Mouse (Mus musculus): Measurements from ENCODE around the gene Hoxa3. TPM values are rescaled to one million over a fixed set of nuclear protein-coding genes. Genes with fewer than 3 reads are reported as not detected.

Hoxa3 gene
- polyA plus RNA-seq, 1 experiment from 2014 or later, result 7.0 TPM

- H3K4me3 ChIP-seq, result 0 out of 2 replicates have a peak overlapping the region, but pooled peaks have one; percentile 28
- DNase-seq (ENCODE audit: low spot score), result peak; percentile 45
These were observed 28.5 kb downstream of the Hoxa3 start for GRCm38 (mm10) chr6:52184668-52185067.

DNA sequence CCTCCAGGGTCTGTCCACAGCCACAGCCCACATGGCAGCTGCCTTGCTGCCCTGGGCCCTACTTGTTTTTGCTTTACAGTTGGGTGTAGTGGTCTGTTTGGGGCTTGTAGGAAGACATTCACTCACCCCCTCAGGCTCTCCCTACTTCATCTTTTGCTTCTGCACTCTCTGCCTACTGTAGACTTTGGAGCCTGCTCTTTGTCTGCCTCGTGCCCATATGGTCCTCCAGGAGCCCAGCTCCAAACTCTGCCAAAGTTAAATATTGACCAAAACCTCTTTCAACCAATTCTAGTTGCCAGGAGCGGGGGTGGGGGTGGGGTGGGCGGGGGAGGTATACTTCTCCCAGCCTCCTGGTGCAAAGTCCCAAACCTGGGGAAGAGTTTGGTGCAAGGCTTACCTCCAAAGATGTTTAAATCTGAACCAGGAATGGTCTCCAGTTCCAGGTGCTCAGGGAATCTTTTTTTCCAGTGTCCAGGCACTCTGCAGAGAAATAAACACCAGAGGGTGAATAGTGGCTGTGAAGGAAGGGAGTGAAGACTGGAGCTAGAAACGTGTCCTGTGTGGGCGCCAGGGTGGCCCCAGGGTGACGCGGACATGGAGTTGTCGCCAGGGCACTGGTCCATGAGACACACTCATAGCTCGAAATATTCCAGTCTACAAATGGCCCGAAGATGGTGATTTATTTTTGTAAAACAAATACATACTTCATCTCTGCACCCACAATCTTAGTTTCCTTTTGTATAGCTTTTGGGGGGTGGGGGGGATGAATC lies 29.6 kb downstream of the Hoxa3 start:
- WGBS, result 21% methylated on average over 10 of the region's 10 CpGs
- Histone ChIP-seq H3K4me1 (peaks cover 95% of the 10 kb centered on the region), H3K27ac (peak overlapping the region; percentile 63; the same call in 1 of the 2 replicates), H3K36me3 (peaks cover 34% of the 10 kb centered on the region), H3K4me3 (peak overlapping the region; percentile 3; the same call in 1 of the 2 replicates), H3K27me3 (ENCODE audit: low read depth, poor library complexity, severe bottlenecking) (peaks cover 86% of the 10 kb centered on the region), H3K9me3 (replicated peaks) (no peaks in the 10 kb centered on the region)
- DNase-seq (ENCODE audit: low spot score), result peak; percentile 46

More at GRCm38 (mm10) chr6:52184668-52185067, 28.5 kb downstream of the Hoxa3 start:
- Histone ChIP-seq H3K9me3 (replicated peaks) (no peaks in the 10 kb centered on the region), H3K27me3 (ENCODE audit: low read depth, poor library complexity, severe bottlenecking) (peaks cover 86% of the 10 kb centered on the region), H3K27ac (peak overlapping the region; percentile 63), H3K4me1 (peaks cover 95% of the 10 kb centered on the region), H3K36me3 (peaks cover 46% of the 10 kb centered on the region)
- 13% methylated on average over 6 of the region's 6 CpGs for WGBS

- Histone ChIP-seq H3K27ac (0 out of 2 replicates have a peak overlapping the region, but pooled peaks have one; percentile 63), H3K36me3 (peaks cover 32% of the 10 kb centered on the region), H3K27me3 (ENCODE audit: low read depth, poor library complexity, severe bottlenecking) (peaks cover 86% of the 10 kb centered on the region), H3K4me1 (peaks cover 95% of the 10 kb centered on the region), H3K9me3 (replicated peaks) (no peaks in the 10 kb centered on the region), H3K4me3 (peak overlapping the region; percentile 3; the same call in 1 of the 2 replicates)
- DNase-seq (ENCODE audit: low spot score), result no peak
- WGBS, result 8% methylated on average over 1 of the region's 1 CpGs
These were observed 30.3 kb downstream of the Hoxa3 start for GRCm38 (mm10) chr6:52182793-52183192.

DNA sequence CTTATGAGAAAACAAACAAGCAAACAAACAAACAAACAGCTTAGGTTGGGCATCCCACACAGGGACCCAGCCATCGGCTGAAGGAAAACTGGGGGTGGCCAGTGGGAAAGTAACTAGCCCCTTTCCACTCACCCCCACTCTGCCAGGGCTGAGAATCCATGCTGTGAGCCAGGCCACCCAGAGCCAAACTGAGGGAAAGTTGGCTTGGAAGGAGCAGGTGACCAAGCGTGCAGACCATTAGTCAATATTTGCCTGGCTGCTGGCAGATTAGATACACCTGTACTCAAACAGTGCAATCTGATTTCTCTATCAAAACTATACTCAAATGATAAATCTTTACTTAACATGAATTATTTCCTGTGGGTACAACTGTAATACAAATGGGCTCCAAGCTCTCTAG lies 31.1 kb downstream of the Hoxa3 start:
- H3K27me3 ChIP-seq (ENCODE audit: low read depth, poor library complexity, severe bottlenecking), result peaks cover 86% of the 10 kb centered on the region
- no peak for DNase-seq (ENCODE audit: low spot score)
- WGBS, result 28% methylated on average over 2 of the region's 2 CpGs
- H3K4me1 ChIP-seq, result peaks cover 100% of the 10 kb centered on the region
- no peak overlapping the region for H3K4me3 ChIP-seq
- H3K27ac ChIP-seq, result no peak overlapping the region
- no peaks in the 10 kb centered on the region for H3K9me3 ChIP-seq (replicated peaks)
- peaks cover 29% of the 10 kb centered on the region for H3K36me3 ChIP-seq

- Histone ChIP-seq H3K4me1 (peaks cover 100% of the 10 kb centered on the region), H3K9me3 (replicated peaks) (no peaks in the 10 kb centered on the region), H3K36me3 (peaks cover 20% of the 10 kb centered on the region), H3K4me3 (peak overlapping the region; percentile 65; the same call in 1 of the 2 replicates), H3K27ac (peak overlapping the region; percentile 90; the same call in 1 of the 2 replicates), H3K27me3 (ENCODE audit: low read depth, poor library complexity, severe bottlenecking) (peaks cover 82% of the 10 kb centered on the region)
- 8% methylated on average over 3 of the region's 3 CpGs for WGBS
- no peak for DNase-seq (ENCODE audit: low spot score)
These were observed 32.4 kb downstream of the Hoxa3 start for GRCm38 (mm10) chr6:52180726-52181125.

- Histone ChIP-seq H3K27me3 (ENCODE audit: low read depth, poor library complexity, severe bottlenecking) (peaks cover 86% of the 10 kb centered on the region), H3K4me3 (peak overlapping the region; percentile 65), H3K36me3 (peaks cover 20% of the 10 kb centered on the region), H3K27ac (peak overlapping the region; percentile 90), H3K9me3 (replicated peaks) (no peaks in the 10 kb centered on the region), H3K4me1 (peaks cover 100% of the 10 kb centered on the region)
- WGBS, result 4% methylated on average over 11 of the region's 11 CpGs
- no peak for DNase-seq (ENCODE audit: low spot score)
These were observed 32.9 kb downstream of the Hoxa3 start for GRCm38 (mm10) chr6:52180213-52180710.

DNA sequence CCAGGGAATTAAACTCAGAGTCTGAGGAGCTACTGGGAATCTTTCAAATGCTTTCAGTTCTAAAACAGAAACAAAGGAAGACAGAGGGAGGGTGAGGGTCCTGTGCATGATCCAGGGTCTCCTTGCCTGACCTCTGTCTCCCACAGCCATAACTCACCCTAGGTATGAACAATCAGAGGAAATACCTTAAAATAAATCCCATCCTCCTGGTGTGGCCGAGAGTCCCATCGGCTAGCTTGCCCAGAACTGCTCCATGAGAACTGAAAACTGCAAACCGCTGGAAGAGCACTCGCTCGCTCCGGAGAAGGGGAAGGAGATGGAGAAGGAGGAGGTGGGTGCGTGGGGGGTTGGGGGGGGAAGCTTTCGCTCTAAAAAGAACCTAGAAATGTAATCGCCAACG lies 33.4 kb downstream of the Hoxa3 start:
- peaks cover 89% of the 10 kb centered on the region for H3K27me3 ChIP-seq (ENCODE audit: low read depth, poor library complexity, severe bottlenecking)
- WGBS, result 2% methylated on average over 10 of the region's 10 CpGs
- peaks cover 20% of the 10 kb centered on the region for H3K36me3 ChIP-seq
- DNase-seq (ENCODE audit: low spot score), result no peak
- peak overlapping the region; percentile 65 for H3K4me3 ChIP-seq
- peaks cover 100% of the 10 kb centered on the region for H3K4me1 ChIP-seq
- H3K9me3 ChIP-seq (replicated peaks), result no peaks in the 10 kb centered on the region
- peak overlapping the region; percentile 90 for H3K27ac ChIP-seq

DNA sequence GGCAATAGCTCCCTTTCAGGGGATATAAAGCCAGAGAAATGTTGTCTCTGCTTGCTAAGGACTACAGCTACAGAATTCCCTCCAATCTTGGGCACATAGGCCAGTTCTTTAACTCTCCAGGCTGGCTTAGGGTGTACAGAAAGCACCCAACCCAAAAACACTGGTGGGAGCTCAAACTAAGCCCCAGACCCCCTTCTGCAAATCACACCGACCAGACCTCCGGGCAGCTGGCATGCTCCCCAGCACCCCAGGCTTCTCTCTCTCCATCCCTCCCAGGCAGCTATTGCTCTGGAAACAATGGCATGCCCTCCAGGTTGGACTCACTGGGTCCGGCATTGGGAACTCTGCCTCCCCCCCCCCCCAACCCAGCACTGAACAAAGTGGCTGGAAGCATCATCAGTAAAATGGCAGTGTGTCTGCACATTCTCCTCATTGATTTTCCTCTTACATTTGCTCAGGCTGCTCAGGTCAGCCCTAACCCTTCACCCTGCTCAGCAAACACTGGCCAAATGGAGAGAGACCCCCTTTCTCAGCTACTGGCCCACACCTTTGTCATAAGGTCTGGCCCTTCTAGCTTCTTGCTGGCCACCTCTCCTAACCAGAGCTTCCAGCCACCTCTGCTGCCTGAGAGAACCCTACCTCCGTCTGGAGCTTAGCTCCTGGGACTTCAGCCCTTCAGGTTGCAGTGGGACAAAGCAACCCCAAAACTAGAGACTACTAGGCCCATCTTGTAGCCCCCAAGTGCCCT lies 34.0 kb downstream of the Hoxa3 start:
- H3K27ac ChIP-seq, result peak overlapping the region; percentile 90
- WGBS, result 6% methylated on average over 4 of the region's 4 CpGs
- peaks cover 20% of the 10 kb centered on the region for H3K36me3 ChIP-seq
- no peaks in the 10 kb centered on the region for H3K9me3 ChIP-seq (replicated peaks)
- H3K4me3 ChIP-seq, result peak overlapping the region; percentile 65
- H3K4me1 ChIP-seq, result peaks cover 100% of the 10 kb centered on the region
- peaks cover 86% of the 10 kb centered on the region for H3K27me3 ChIP-seq (ENCODE audit: low read depth, poor library complexity, severe bottlenecking)
- peak; percentile 51 for DNase-seq (ENCODE audit: low spot score)

- Histone ChIP-seq H3K27me3 (ENCODE audit: low read depth, poor library complexity, severe bottlenecking) (peaks cover 84% of the 10 kb centered on the region), H3K36me3 (peaks cover 16% of the 10 kb centered on the region), H3K4me3 (peak overlapping the region; percentile 65), H3K4me1 (peaks cover 100% of the 10 kb centered on the region), H3K9me3 (replicated peaks) (no peaks in the 10 kb centered on the region), H3K27ac (peak overlapping the region; percentile 90)
- 1% methylated on average over 9 of the region's 9 CpGs for WGBS
- DNase-seq (ENCODE audit: low spot score), result peak; percentile 55
These were observed 35.3 kb downstream of the Hoxa3 start for GRCm38 (mm10) chr6:52177806-52178205.

GRCm38 (mm10) chr6:52177061-52177735 lies 35.9 kb downstream of the Hoxa3 start, which contains the start of gene 5730596B20Rik:
Gene 5730596B20Rik, plus strand, starts transcription at chr6:52177498.
- H3K27me3 ChIP-seq (ENCODE audit: low read depth, poor library complexity, severe bottlenecking), result peaks cover 85% of the 10 kb centered on the region
- peak within 1 kb of the TSS; percentile 65 for H3K4me3 ChIP-seq
- WGBS, result under 1% methylated on average over 36 of the region's 36 CpGs
- peak within 1 kb of the TSS; percentile 90 for H3K27ac ChIP-seq
- no peaks in the 10 kb centered on the region for H3K9me3 ChIP-seq (replicated peaks)
- H3K36me3 ChIP-seq, result peaks cover 17% of the 10 kb centered on the region
- H3K4me1 ChIP-seq, result peaks cover 100% of the 10 kb centered on the region
- DNase-seq (ENCODE audit: low spot score), result peak; percentile 79

DNA sequence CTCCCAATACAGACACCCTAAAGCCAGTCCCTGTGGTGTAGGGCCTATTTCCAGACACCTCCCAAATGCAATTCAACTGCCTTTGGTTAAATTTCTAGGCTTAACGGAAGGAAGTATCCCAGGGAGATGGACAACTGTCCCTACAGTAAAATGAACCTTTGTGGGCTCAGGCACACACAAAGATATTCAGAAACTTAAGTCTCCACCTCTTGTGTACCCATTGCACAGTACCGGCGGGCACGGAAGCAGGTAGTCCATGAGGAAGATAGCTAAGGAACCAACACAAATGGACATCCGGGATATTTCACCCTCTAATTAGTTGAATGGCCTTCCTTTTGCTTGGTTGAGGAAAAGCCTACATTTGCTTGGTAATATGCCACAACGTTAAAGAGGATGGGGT lies 36.7 kb downstream of the Hoxa3 start:
- Histone ChIP-seq H3K36me3 (peaks cover 13% of the 10 kb centered on the region), H3K27me3 (ENCODE audit: low read depth, poor library complexity, severe bottlenecking) (peaks cover 85% of the 10 kb centered on the region), H3K4me1 (peaks cover 100% of the 10 kb centered on the region), H3K4me3 (peak overlapping the region; percentile 65), H3K9me3 (replicated peaks) (no peaks in the 10 kb centered on the region), H3K27ac (peak overlapping the region; percentile 90)
- WGBS, result 1% methylated on average over 6 of the region's 6 CpGs
- DNase-seq (ENCODE audit: low spot score), result peak; percentile 54

GRCm38 (mm10) chr6:52175864-52176263 lies 37.3 kb downstream of the Hoxa3 start:
- H3K4me1 ChIP-seq, result peaks cover 100% of the 10 kb centered on the region
- DNase-seq (ENCODE audit: low spot score), result peak; percentile 73
- peaks cover 8% of the 10 kb centered on the region for H3K36me3 ChIP-seq
- H3K27ac ChIP-seq, result peak overlapping the region; percentile 90
- peaks cover 85% of the 10 kb centered on the region for H3K27me3 ChIP-seq (ENCODE audit: low read depth, poor library complexity, severe bottlenecking)
- no peaks in the 10 kb centered on the region for H3K9me3 ChIP-seq (replicated peaks)
- WGBS, result 2% methylated on average over 20 of the region's 35 CpGs
- H3K4me3 ChIP-seq, result peak overlapping the region; percentile 65

Data from limb, embryonic 10.5 days (tissue).